Mouse (Mus musculus): ENCODE measurements at regions not wholly inside any gene's neighbourhood (a gene's known extent, or its start where the extent isn't known, plus 50 kb on each side); places are given as distances from the start of the nearest gene placed in this dataset.
A peak's percentile ranks its signal among the peaks of the same experiment; 100 is the strongest.

- no peak for DNase-seq (ENCODE audit: low spot score)
These were observed 99.1 kb upstream of the Map4k3 start for GRCm38 (mm10) chr17:80827361-80827760.

- DNase-seq (ENCODE audit: low spot score): no peak
These were observed 97.9 kb upstream of the Map4k3 start for GRCm38 (mm10) chr17:80825971-80826730.

GRCm38 (mm10) chr17:80825518-80825901 is 97.2 kb upstream of the Map4k3 start:
- DNase-seq (ENCODE audit: low spot score): no peak

GRCm38 (mm10) chr17:80824826-80825517 is 96.7 kb upstream of the Map4k3 start:
- no peak for DNase-seq (ENCODE audit: low spot score)

- DNase-seq (ENCODE audit: low spot score): no peak
These were observed 96.0 kb upstream of the Map4k3 start for GRCm38 (mm10) chr17:80824261-80824660.

GRCm38 (mm10) chr17:80820888-80821287 is 92.6 kb upstream of the Map4k3 start:
- no peak for DNase-seq (ENCODE audit: low spot score)

GRCm38 (mm10) chr17:80818477-80819028 is 90.3 kb upstream of the Map4k3 start:
- DNase-seq (ENCODE audit: low spot score): no peak

GRCm38 (mm10) chr17:80815747-80816146 is 87.5 kb upstream of the Map4k3 start:
- no peak for DNase-seq (ENCODE audit: low spot score)

- DNase-seq (ENCODE audit: low spot score): no peak
These were observed 84.9 kb upstream of the Map4k3 start for GRCm38 (mm10) chr17:80813194-80813593.

GRCm38 (mm10) chr17:80809275-80809674 is 81.0 kb upstream of the Map4k3 start:
- no peak for DNase-seq (ENCODE audit: low spot score)

GRCm38 (mm10) chr17:80808069-80808468 is 79.8 kb upstream of the Map4k3 start:
- no peak for DNase-seq (ENCODE audit: low spot score)

GRCm38 (mm10) chr17:80803361-80803915 is 75.2 kb upstream of the Map4k3 start:
- DNase-seq (ENCODE audit: low spot score): no peak

GRCm38 (mm10) chr17:80802622-80803021 is 74.3 kb upstream of the Map4k3 start:
- peak; percentile 31 for DNase-seq (ENCODE audit: low spot score)

- no peak for DNase-seq (ENCODE audit: low spot score)
These were observed 73.7 kb upstream of the Map4k3 start for GRCm38 (mm10) chr17:80801991-80802390.

- DNase-seq (ENCODE audit: low spot score): peak; percentile 75
These were observed 73.2 kb upstream of the Map4k3 start for GRCm38 (mm10) chr17:80801451-80801983.

GRCm38 (mm10) chr17:80800877-80801276 is 72.6 kb upstream of the Map4k3 start:
- no peak for DNase-seq (ENCODE audit: low spot score)

- DNase-seq (ENCODE audit: low spot score): no peak
These were observed 72.2 kb upstream of the Map4k3 start for GRCm38 (mm10) chr17:80800454-80800853.

- no peak for DNase-seq (ENCODE audit: low spot score)
These were observed 70.8 kb upstream of the Map4k3 start for GRCm38 (mm10) chr17:80799061-80799460.

- no peak for DNase-seq (ENCODE audit: low spot score)
These were observed 70.1 kb upstream of the Map4k3 start for GRCm38 (mm10) chr17:80798281-80798980.

GRCm38 (mm10) chr17:80796790-80797189 is 68.5 kb upstream of the Map4k3 start:
- DNase-seq (ENCODE audit: low spot score): no peak

- DNase-seq (ENCODE audit: low spot score): no peak
These were observed 68.1 kb upstream of the Map4k3 start for GRCm38 (mm10) chr17:80796386-80796785.
